Mouse (Mus musculus): ENCODE data around the gene Ssr2.

DNA sequence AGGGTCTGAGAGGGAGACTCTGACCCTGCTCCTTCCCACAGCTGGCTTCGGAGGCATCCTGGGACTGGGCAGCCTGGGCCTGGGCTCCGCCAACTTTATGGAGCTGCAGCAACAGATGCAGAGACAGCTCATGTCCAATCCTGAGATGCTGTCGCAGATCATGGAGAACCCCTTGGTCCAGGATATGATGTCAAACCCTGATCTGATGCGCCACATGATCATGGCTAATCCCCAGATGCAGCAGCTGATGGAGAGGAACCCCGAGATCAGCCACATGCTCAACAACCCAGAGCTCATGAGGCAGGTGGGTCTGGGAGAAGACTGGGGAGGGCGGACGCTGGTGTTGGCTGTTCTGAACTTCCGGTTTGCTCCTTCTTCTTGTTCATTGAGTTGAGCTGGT, 19.1 kb upstream of the Ssr2 start:
- TF ChIP-seq POLR2A (IDR thresholded peaks at IDR 0.05; ENCODE audit: control insufficient read depth, extremely low read depth, insufficient read depth, low read length, poor library complexity): no peak
- no peak for TF ChIP-seq CTCF (IDR thresholded peaks at IDR 0.05; ENCODE audit: borderline replicate concordance, control insufficient read depth, extremely low read depth, insufficient read depth, low read length, poor library complexity)

Data from thymus, adult 2 months (tissue).